ENCODE assay signal across 7 mouse cellular contexts in the genomic region with DNA sequence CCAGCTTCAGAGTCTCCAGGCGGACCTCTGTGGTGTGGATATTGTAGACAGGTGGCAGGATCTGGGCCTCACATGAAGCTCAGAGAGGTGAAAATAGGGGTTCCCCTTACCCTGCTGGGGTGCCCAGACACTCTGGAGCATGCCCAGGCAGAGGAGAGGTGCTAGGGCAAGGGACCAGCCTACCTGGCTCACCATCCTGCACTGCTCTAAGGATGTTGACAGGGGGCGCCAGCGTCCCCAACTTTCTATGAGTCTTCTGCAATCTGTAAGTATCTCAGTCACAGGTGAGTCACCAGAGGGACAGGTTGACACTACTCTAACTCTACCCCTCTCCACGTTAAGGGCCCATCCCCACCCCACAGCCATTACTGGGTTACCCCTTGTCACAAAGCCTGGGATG. TPM values are rescaled to one million over a fixed set of nuclear protein-coding genes. Genes with fewer than 3 reads are reported as not detected.
DNase-seq lines count a peak whose midpoint lies in the region; ATAC-seq and TF ChIP-seq lines count a peak whose summit lies in the region.

No protein-coding gene starts in this region.

- ATAC-seq in kidney, embryonic 15.5 days (replicated peaks; ENCODE audit: low FRiP score): no peak
- ATAC-seq in G1E (ENCODE audit: extremely low read depth, insufficient number of reproducible peaks, low FRiP score, poor library complexity, severe bottlenecking): no peak
- ATAC-seq in megakaryocyte-erythroid progenitor cell, adult 5-6 weeks (replicated peaks; ENCODE audit: low FRiP score, low TSS enrichment, poor library complexity, severe bottlenecking): 0 out of 2 replicates have a peak, but pooled peaks have one; percentile 14
- no peak for ATAC-seq in hindbrain, embryonic 11.5 days (ENCODE audit: low FRiP score)

- peaks cover 36% of the 10 kb centered on the region for H3K4me1 ChIP-seq in kidney, embryonic 15.5 days
- peaks cover 32% of the 10 kb centered on the region for H3K4me1 ChIP-seq in G1E (ENCODE audit: insufficient read depth, low read depth, low read length)
- H3K4me1 ChIP-seq in hindbrain, embryonic 11.5 days (replicated peaks; ENCODE audit: control insufficient read depth, insufficient read depth, low read length): 0 out of 2 replicates have a peak, but pooled peaks cover 2% of the 10 kb centered on the region

- H3K27ac ChIP-seq in kidney, embryonic 15.5 days: peak overlapping the region; percentile 75
- H3K27ac ChIP-seq in hindbrain, embryonic 11.5 days (ENCODE audit: low read depth, low read length): no peak overlapping the region; the same call in 1 of the 2 replicates

- no peak overlapping the region for H3K9ac ChIP-seq in kidney, embryonic 15.5 days
- H3K9ac ChIP-seq in hindbrain, embryonic 11.5 days (ENCODE audit: low read depth, low read length): no peak overlapping the region

- no peak overlapping the region for H3K4me2 ChIP-seq in kidney, embryonic 15.5 days
- H3K4me2 ChIP-seq in hindbrain, embryonic 11.5 days (replicated peaks; ENCODE audit: low read depth, low read length): no peak overlapping the region

- 25% methylated on average over 4 of the region's 4 CpGs for WGBS in kidney, embryonic 15.5 days
- WGBS in hindbrain, embryonic 11.5 days: 23% methylated on average over 4 of the region's 4 CpGs

- 0 out of 2 replicates have a peak, but pooled peaks cover 6% of the 10 kb centered on the region for H3K27me3 ChIP-seq in kidney, embryonic 15.5 days
- H3K27me3 ChIP-seq in G1E (ENCODE audit: insufficient read depth, low read length): peaks cover 68% of the 10 kb centered on the region
- no peaks in the 10 kb centered on the region for H3K27me3 ChIP-seq in hindbrain, embryonic 11.5 days (ENCODE audit: control insufficient read depth, insufficient read depth, low read length)

- H3K36me3 ChIP-seq in kidney, embryonic 15.5 days: no peaks in the 10 kb centered on the region
- no peaks in the 10 kb centered on the region for H3K36me3 ChIP-seq in G1E (replicated peaks)
- no peaks in the 10 kb centered on the region for H3K36me3 ChIP-seq in hindbrain, embryonic 11.5 days (ENCODE audit: control insufficient read depth, insufficient read depth, low read length)

- H3K9me3 ChIP-seq in kidney, embryonic 15.5 days (replicated peaks): no peaks in the 10 kb centered on the region
- H3K9me3 ChIP-seq in G1E (replicated peaks): no peaks in the 10 kb centered on the region
- H3K9me3 ChIP-seq in hindbrain, embryonic 11.5 days (ENCODE audit: control insufficient read depth, low read length): no peaks in the 10 kb centered on the region

- no peak overlapping the region for H3K4me3 ChIP-seq in kidney, embryonic 15.5 days (replicated peaks)
- H3K4me3 ChIP-seq in G1E (ENCODE audit: low read depth, low read length): no peak overlapping the region
- H3K4me3 ChIP-seq in hindbrain, embryonic 11.5 days (ENCODE audit: low read depth, low read length): no peak overlapping the region

- no peak for DNase-seq in kidney, postnatal 10 days
- DNase-seq in G1E (ENCODE audit: low spot score): no peak
- peak; percentile 61 to 63 for DNase-seq in cerebellum, postnatal 36 days
- DNase-seq in urinary bladder, adult 18-20 months (ENCODE audit: low spot score in 2 of 2): no peak
- DNase-seq in hindbrain, embryonic 11.5 days (ENCODE audit: low spot score): no peak

- TF ChIP-seq CTCF in G1E (IDR thresholded peaks at IDR 0.05; ENCODE audit: low read depth, low read length): peak; percentile 30; the same call in 1 of the 2 replicates

RNA-seq across cellular contexts. Expression of a gene that starts 5.4 kb away (rescaled TPM):
- 87.5 and 88.5 TPM in 2 replicates for polyA plus RNA-seq in kidney, embryonic 15.5 days (2015; fragmentation: Nextera tagmentation; extraction: Ambion mirVana)
- total RNA-seq in G1E (2014; fragmentation: Nextera tagmentation) (6.2 and 9.2 TPM in 2 replicates), G1E (2017) (22.2 and 28.1 TPM in 2 replicates)
- polyA plus RNA-seq in G1E (2012): 13.3 and 13.7 TPM in 2 replicates
- 9.9 and 22.9 TPM in 2 replicates for total RNA-seq in megakaryocyte-erythroid progenitor cell, adult 5-6 weeks (2014; fragmentation: Nextera tagmentation)
- 1.9 and 7.5 TPM in 2 replicates for total RNA-seq in megakaryocyte-erythroid progenitor cell, adult 5-6 weeks (2017)
- 57.3 and 69.9 TPM in 2 replicates for polyA plus RNA-seq in hindbrain, embryonic 11.5 days (2014; fragmentation: Nextera tagmentation; extraction: Ambion mirVana)

RNA-seq across cellular contexts. Expression of a gene that starts 17.7 kb away (rescaled TPM):
- 3.0 and 3.5 TPM in 2 replicates for polyA plus RNA-seq in kidney, embryonic 15.5 days (2015; fragmentation: Nextera tagmentation; extraction: Ambion mirVana)
- total RNA-seq in G1E (2014; fragmentation: Nextera tagmentation) (1.8 and 3.5 TPM in 2 replicates), G1E (2017) (0.44 and 1.4 TPM in 2 replicates)
- 0.60 and 0.62 TPM in 2 replicates for polyA plus RNA-seq in G1E (2012)
- total RNA-seq in megakaryocyte-erythroid progenitor cell, adult 5-6 weeks (2014; fragmentation: Nextera tagmentation): 0.11 and 0.99 TPM in 2 replicates
- total RNA-seq in megakaryocyte-erythroid progenitor cell, adult 5-6 weeks (2017): 0.23 and 5.7 TPM in 2 replicates
- polyA plus RNA-seq in hindbrain, embryonic 11.5 days (2014; fragmentation: Nextera tagmentation; extraction: Ambion mirVana): 4.2 and 4.7 TPM in 2 replicates

RNA-seq across cellular contexts. Expression of a gene that starts 29.0 kb away (rescaled TPM):
- 24.7 and 25.3 TPM in 2 replicates for polyA plus RNA-seq in kidney, embryonic 15.5 days (2015; fragmentation: Nextera tagmentation; extraction: Ambion mirVana)
- total RNA-seq in G1E (2014; fragmentation: Nextera tagmentation) (9.0 and 15.9 TPM in 2 replicates), G1E (2017) (10.2 and 11.1 TPM in 2 replicates)
- polyA plus RNA-seq in G1E (2012): 68.3 and 101 TPM in 2 replicates
- 4.2 and 6.5 TPM in 2 replicates for total RNA-seq in megakaryocyte-erythroid progenitor cell, adult 5-6 weeks (2014; fragmentation: Nextera tagmentation)
- 5.0 and 8.7 TPM in 2 replicates for total RNA-seq in megakaryocyte-erythroid progenitor cell, adult 5-6 weeks (2017)
- 25.6 and 26.8 TPM in 2 replicates for polyA plus RNA-seq in hindbrain, embryonic 11.5 days (2014; fragmentation: Nextera tagmentation; extraction: Ambion mirVana)

RNA-seq across cellular contexts. Expression of a gene that starts 53.2 kb away (rescaled TPM):
- polyA plus RNA-seq in kidney, embryonic 15.5 days (2015; fragmentation: Nextera tagmentation; extraction: Ambion mirVana): 62.4 and 70.4 TPM in 2 replicates
- total RNA-seq in G1E (2014; fragmentation: Nextera tagmentation) (63.4 and 95.9 TPM in 2 replicates), G1E (2017) (76.4 and 77.1 TPM in 2 replicates)
- polyA plus RNA-seq in G1E (2012): 44.0 and 46.8 TPM in 2 replicates
- 79.6 and 114 TPM in 2 replicates for total RNA-seq in megakaryocyte-erythroid progenitor cell, adult 5-6 weeks (2014; fragmentation: Nextera tagmentation)
- 58.8 and 83.3 TPM in 2 replicates for total RNA-seq in megakaryocyte-erythroid progenitor cell, adult 5-6 weeks (2017)
- polyA plus RNA-seq in hindbrain, embryonic 11.5 days (2014; fragmentation: Nextera tagmentation; extraction: Ambion mirVana): 53.6 and 57.8 TPM in 2 replicates

Comparison
In these comparisons a context has a peak if more than half of its experiments do, and no peak if none do; other contexts are left out.
1. DNase-seq: peak in cerebellum, postnatal 36 days (2 of 2); none in kidney, postnatal 10 days (single experiment), G1E (single experiment), urinary bladder, adult 18-20 months (0 of 2) and hindbrain, embryonic 11.5 days (single experiment).